Mouse (Mus musculus) bone marrow macrophage, adult 2 months (primary cell): ENCODE measurements around the gene Maml2.

ENCODE experiments used
- CTCF ChIP-seq: IDR thresholded peaks from 2 replicates; pipeline ENCODE4 v1.5.1; 2012; ENCODE audit warnings: low read depth, mild to moderate bottlenecking, low read length, moderate library complexity
- POLR2A ChIP-seq: IDR thresholded peaks from 2 replicates; pipeline ENCODE4 v1.6.1; 2012; ENCODE audit warnings: mild to moderate bottlenecking, low read depth, low read length, borderline replicate concordance

GRCm38 (mm10) chr9:13661768-13662623, 364.2 kb downstream of the Maml2 start:
- TF ChIP-seq CTCF (no peak), POLR2A (no peak)
